Mouse (Mus musculus): ENCODE results near the gene Gpatch3. TPM values are rescaled to one million over a fixed set of nuclear protein-coding genes. Genes with fewer than 3 reads are reported as not detected.

Gene Gpatch3
- total and polyA plus RNA-seq, 2 experiments = 3.8 to 4.3 TPM

DNA sequence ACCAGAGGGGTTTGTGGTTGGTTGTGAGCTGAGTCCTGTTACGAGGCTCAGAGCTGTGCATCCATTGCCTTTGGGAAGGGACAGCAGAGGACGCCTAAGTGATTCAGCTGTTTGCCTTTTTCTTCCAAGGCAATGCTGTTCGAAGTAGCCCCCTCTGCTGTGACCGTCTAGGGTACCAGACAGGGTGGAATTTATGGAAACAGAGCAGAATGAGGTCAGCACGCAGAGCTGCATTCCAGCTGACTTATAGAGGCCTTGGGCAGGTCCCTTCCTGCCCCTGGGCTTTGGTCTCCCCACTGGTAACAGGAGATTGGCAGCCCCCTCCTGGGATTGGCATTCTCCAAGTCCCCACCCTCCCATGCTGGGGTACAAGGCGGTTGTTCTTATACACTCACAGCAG, 30.3 kb downstream of the Gpatch3 start:
- H3K27me3 ChIP-seq (ENCODE audit: control insufficient read depth, insufficient read depth, low read length) = no peaks in the 10 kb centered on the region
- H3K4me3 ChIP-seq (ENCODE audit: insufficient read depth, low read depth, low read length) = no peak overlapping the region
- H3K36me3 ChIP-seq (ENCODE audit: control insufficient read depth, insufficient read depth, low read length) = peaks cover 1% of the 10 kb centered on the region; the same call in 1 of the 2 replicates
- H3K4me1 ChIP-seq (ENCODE audit: control insufficient read depth, insufficient read depth, low read length) = peaks cover 2% of the 10 kb centered on the region; the same call in 1 of the 2 replicates
- no peaks in the 10 kb centered on the region for H3K79me2 ChIP-seq (ENCODE audit: control insufficient read depth, insufficient read depth, low read length)
- no peak for TF ChIP-seq POLR2A (IDR thresholded peaks at IDR 0.05; ENCODE audit: extremely low read depth, insufficient read depth, low read length)
- TF ChIP-seq CTCF (IDR thresholded peaks at IDR 0.05; ENCODE audit: low read depth, low read length) = no peak
- DNase-seq (ENCODE audit: extremely low read depth, low read depth, low spot score) = no peak
- no peak overlapping the region for H3K27ac ChIP-seq (replicated peaks; ENCODE audit: insufficient read depth, low read depth, low read length)
- 87% methylated on average over 6 of the region's 6 CpGs for WGBS
- H3K9ac ChIP-seq (ENCODE audit: low read depth, low read length) = no peak overlapping the region

DNA sequence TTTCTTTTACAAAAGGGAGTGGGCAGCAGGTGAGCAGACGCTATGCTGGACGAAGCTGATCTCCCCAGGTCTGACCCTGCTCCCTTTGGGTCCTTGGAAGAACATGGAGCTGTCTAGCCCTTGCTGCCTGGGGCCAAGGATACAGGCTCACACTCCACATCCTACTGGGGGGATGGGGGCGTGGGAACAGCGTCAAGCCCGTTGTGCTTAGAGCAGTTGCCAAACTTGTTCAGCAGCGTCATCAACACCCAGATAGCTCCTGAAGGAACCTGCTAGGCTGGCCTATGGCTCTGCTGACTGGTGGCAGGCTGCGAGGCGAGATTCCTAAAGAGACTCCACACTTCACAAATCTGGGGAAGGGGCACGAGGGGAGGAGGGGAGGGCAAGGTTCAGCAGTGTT, 30.8 kb downstream of the Gpatch3 start:
- WGBS = 85% methylated on average over 9 of the region's 9 CpGs
- Histone ChIP-seq H3K27ac (replicated peaks; ENCODE audit: insufficient read depth, low read depth, low read length) (no peak overlapping the region), H3K4me3 (ENCODE audit: insufficient read depth, low read depth, low read length) (no peak overlapping the region), H3K27me3 (ENCODE audit: control insufficient read depth, insufficient read depth, low read length) (no peaks in the 10 kb centered on the region), H3K79me2 (ENCODE audit: control insufficient read depth, insufficient read depth, low read length) (no peaks in the 10 kb centered on the region), H3K9ac (ENCODE audit: low read depth, low read length) (no peak overlapping the region), H3K36me3 (ENCODE audit: control insufficient read depth, insufficient read depth, low read length) (peaks cover 1% of the 10 kb centered on the region; the same call in 1 of the 2 replicates), H3K4me1 (ENCODE audit: control insufficient read depth, insufficient read depth, low read length) (peaks cover 2% of the 10 kb centered on the region; the same call in 1 of the 2 replicates)
- TF ChIP-seq POLR2A (IDR thresholded peaks at IDR 0.05; ENCODE audit: extremely low read depth, insufficient read depth, low read length) (no peak), CTCF (IDR thresholded peaks at IDR 0.05; ENCODE audit: low read depth, low read length) (no peak)
- no peak for DNase-seq (ENCODE audit: extremely low read depth, low read depth, low spot score)

DNA sequence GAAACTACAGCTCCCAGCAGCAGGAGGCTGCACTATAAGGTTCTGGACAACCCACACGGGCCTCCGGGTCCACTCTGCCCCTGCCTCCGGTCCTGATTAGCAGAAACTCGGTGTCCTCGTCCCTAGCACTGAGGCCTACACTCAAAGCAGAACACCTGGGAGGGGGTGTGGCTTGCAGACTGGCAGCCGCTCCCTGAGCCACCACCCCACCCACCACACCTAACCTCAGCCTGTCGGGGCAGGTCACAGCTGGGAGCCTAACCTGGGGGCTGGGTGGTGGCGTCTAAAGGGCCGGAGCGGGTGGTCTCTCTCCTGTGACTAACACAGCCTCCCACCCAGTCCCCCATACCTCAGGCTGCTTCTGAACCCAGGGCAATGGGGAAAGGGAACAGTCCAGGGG, 32.7 kb downstream of the Gpatch3 start:
- Histone ChIP-seq H3K27ac (replicated peaks; ENCODE audit: insufficient read depth, low read depth, low read length) (no peak overlapping the region), H3K9ac (ENCODE audit: low read depth, low read length) (no peak overlapping the region), H3K4me1 (ENCODE audit: control insufficient read depth, insufficient read depth, low read length) (no peaks in the 10 kb centered on the region), H3K27me3 (ENCODE audit: control insufficient read depth, insufficient read depth, low read length) (no peaks in the 10 kb centered on the region), H3K4me3 (ENCODE audit: insufficient read depth, low read depth, low read length) (no peak overlapping the region), H3K79me2 (ENCODE audit: control insufficient read depth, insufficient read depth, low read length) (no peaks in the 10 kb centered on the region), H3K36me3 (ENCODE audit: control insufficient read depth, insufficient read depth, low read length) (peaks cover 1% of the 10 kb centered on the region; the same call in 1 of the 2 replicates)
- no peak for DNase-seq (ENCODE audit: extremely low read depth, low read depth, low spot score)
- WGBS = 94% methylated on average over 10 of the region's 10 CpGs
- no peak for TF ChIP-seq CTCF (IDR thresholded peaks at IDR 0.05; ENCODE audit: low read depth, low read length)
- TF ChIP-seq POLR2A (IDR thresholded peaks at IDR 0.05; ENCODE audit: extremely low read depth, insufficient read depth, low read length) = no peak

DNA sequence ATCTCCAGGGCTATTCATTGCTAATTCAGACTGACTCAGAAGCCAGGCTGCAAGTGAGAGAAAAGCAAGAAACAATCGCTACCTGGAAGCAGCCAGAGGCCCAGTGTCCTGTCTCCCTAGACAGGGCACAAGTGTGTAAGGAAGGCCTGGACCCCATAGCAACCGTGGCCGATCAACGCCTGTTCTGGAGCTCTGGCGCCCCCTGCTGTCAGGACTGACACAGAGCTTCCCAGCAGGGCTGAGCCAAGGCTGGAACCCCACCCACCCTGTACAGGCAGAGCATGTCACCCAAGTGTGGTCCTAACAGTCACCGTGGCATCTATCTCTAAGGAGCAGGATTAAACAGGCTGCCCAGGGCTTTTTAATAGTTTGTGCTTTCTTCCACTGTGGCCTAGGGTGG, 35.2 kb downstream of the Gpatch3 start:
- H3K36me3 ChIP-seq (ENCODE audit: control insufficient read depth, insufficient read depth, low read length) = peaks cover 1% of the 10 kb centered on the region; the same call in 1 of the 2 replicates
- H3K9ac ChIP-seq (ENCODE audit: low read depth, low read length) = no peak overlapping the region
- H3K4me1 ChIP-seq (ENCODE audit: control insufficient read depth, insufficient read depth, low read length) = no peaks in the 10 kb centered on the region
- TF ChIP-seq POLR2A (IDR thresholded peaks at IDR 0.05; ENCODE audit: extremely low read depth, insufficient read depth, low read length) (no peak), CTCF (IDR thresholded peaks at IDR 0.05; ENCODE audit: low read depth, low read length) (peak; percentile 96)
- H3K27ac ChIP-seq (replicated peaks; ENCODE audit: insufficient read depth, low read depth, low read length) = no peak overlapping the region
- no peaks in the 10 kb centered on the region for H3K79me2 ChIP-seq (ENCODE audit: control insufficient read depth, insufficient read depth, low read length)
- DNase-seq (ENCODE audit: extremely low read depth, low read depth, low spot score) = peak; percentile 17
- WGBS = 22% methylated on average over 6 of the region's 6 CpGs
- H3K4me3 ChIP-seq (ENCODE audit: insufficient read depth, low read depth, low read length) = no peak overlapping the region
- H3K27me3 ChIP-seq (ENCODE audit: control insufficient read depth, insufficient read depth, low read length) = no peaks in the 10 kb centered on the region

DNA sequence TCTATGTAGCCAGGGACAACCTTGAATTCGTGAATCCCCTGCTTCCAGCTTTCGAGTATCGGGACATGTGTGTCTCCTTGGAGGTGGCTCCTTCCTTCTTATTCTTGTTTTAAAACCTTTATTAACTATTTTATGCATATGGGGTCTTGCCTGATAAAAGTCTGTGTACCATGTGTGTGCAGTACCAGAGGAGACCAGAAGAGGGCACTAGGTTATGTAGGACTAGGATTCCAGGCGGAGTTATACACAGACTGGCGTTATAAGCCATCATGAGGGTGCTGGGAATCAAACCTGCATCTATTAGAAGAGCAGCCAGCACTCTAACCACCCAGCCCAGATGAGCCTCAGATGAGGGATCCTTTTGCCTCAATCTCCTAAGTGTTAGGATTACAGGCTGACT, 37.3 kb downstream of the Gpatch3 start:
- Histone ChIP-seq H3K36me3 (ENCODE audit: control insufficient read depth, insufficient read depth, low read length) (no peaks in the 10 kb centered on the region; the same call in 1 of the 2 replicates), H3K4me1 (ENCODE audit: control insufficient read depth, insufficient read depth, low read length) (no peaks in the 10 kb centered on the region), H3K4me3 (ENCODE audit: insufficient read depth, low read depth, low read length) (no peak overlapping the region), H3K27me3 (ENCODE audit: control insufficient read depth, insufficient read depth, low read length) (no peaks in the 10 kb centered on the region), H3K79me2 (ENCODE audit: control insufficient read depth, insufficient read depth, low read length) (no peaks in the 10 kb centered on the region), H3K27ac (replicated peaks; ENCODE audit: insufficient read depth, low read depth, low read length) (no peak overlapping the region), H3K9ac (ENCODE audit: low read depth, low read length) (no peak overlapping the region)
- WGBS = 99% methylated on average over 5 of the region's 5 CpGs
- no peak for DNase-seq (ENCODE audit: extremely low read depth, low read depth, low spot score)
- no peak for TF ChIP-seq POLR2A (IDR thresholded peaks at IDR 0.05; ENCODE audit: extremely low read depth, insufficient read depth, low read length)
- peak; percentile 16; the same call in 1 of the 2 replicates for TF ChIP-seq CTCF (IDR thresholded peaks at IDR 0.05; ENCODE audit: low read depth, low read length)

DNA sequence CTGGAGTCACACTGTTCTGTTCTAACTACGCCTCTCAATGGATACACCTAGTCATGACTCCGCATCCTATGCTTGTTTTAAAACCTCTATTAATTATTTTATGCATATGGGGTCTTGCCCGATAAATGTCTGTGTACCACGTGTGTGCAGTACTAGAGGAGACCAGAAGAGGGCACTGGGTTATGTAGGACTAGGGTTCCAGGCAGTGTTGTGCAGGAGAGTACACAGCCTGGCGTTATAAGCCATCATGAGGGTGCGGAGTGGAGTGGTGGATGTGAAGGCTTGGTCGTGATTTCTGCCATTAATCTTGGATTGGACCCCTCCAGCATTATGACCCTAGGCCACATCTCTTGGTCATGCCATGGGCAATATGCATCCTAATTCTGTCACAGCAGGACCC, 37.9 kb downstream of the Gpatch3 start:
- Histone ChIP-seq H3K27ac (replicated peaks; ENCODE audit: insufficient read depth, low read depth, low read length) (no peak overlapping the region), H3K9ac (ENCODE audit: low read depth, low read length) (no peak overlapping the region), H3K4me1 (ENCODE audit: control insufficient read depth, insufficient read depth, low read length) (no peaks in the 10 kb centered on the region), H3K4me3 (ENCODE audit: insufficient read depth, low read depth, low read length) (no peak overlapping the region), H3K27me3 (ENCODE audit: control insufficient read depth, insufficient read depth, low read length) (no peaks in the 10 kb centered on the region), H3K36me3 (ENCODE audit: control insufficient read depth, insufficient read depth, low read length) (no peaks in the 10 kb centered on the region; the same call in 1 of the 2 replicates), H3K79me2 (ENCODE audit: control insufficient read depth, insufficient read depth, low read length) (no peaks in the 10 kb centered on the region)
- no peak for DNase-seq (ENCODE audit: extremely low read depth, low read depth, low spot score)
- WGBS = over 99% methylated on average over 7 of the region's 7 CpGs
- TF ChIP-seq CTCF (IDR thresholded peaks at IDR 0.05; ENCODE audit: low read depth, low read length) (peak; percentile 12; the same call in 1 of the 2 replicates), POLR2A (IDR thresholded peaks at IDR 0.05; ENCODE audit: extremely low read depth, insufficient read depth, low read length) (no peak)
